Mouse (Mus musculus): ENCODE results near the gene Ltf. TPM values are rescaled to one million over a fixed set of nuclear protein-coding genes. Genes with fewer than 3 reads are reported as not detected.

Ltf gene
- polyA plus RNA-seq (2012; rRNA removed): 1.4 and 3.8 TPM in 2 replicates

DNA sequence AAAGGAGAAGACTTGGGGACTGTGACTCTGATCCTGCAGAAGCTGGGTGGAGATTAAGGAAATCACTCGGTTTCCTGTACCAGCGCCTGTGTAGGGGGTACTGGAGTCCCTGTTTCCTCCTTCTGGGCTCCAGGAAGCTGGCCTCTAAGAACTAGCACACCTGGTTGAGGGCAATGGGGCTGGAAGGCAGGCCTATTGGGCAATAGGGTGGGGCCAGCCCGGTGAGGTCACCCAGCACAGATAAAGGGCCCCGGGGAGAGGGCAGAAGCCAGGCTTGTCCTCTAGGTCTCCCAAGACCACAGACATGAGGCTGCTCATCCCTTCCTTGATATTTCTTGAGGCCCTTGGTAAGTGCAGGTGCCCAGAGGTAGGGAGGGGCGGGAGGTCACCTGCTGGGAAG, at the start of gene Ltf:
TSS of gene Ltf (plus strand) at position 250 of the 400 bp plus-strand sequence.

DNA sequence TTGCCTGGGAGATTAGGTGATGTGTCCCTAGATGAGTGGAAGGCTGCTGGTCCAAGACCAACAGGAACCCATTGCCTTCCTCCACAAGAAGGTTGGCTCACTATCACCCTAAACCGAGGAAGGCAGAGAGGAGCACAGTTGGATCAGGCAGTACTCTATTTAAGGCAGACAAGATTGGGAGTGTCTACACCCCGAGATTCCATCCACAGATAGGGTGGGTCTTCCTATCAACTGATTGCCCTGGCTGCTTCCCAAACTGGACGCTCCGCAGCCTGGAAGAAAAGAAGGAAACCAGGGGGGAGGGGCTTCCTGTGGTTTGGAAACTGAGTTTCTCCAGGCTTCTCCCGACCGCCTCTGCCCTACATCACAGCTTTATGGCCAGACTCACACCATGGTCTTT, 28.9 kb upstream of the Ltf start, which contains the start of gene Rtp3:
TSS of gene Rtp3 (minus strand) at position 380 of the 400 bp plus-strand sequence.

DNA sequence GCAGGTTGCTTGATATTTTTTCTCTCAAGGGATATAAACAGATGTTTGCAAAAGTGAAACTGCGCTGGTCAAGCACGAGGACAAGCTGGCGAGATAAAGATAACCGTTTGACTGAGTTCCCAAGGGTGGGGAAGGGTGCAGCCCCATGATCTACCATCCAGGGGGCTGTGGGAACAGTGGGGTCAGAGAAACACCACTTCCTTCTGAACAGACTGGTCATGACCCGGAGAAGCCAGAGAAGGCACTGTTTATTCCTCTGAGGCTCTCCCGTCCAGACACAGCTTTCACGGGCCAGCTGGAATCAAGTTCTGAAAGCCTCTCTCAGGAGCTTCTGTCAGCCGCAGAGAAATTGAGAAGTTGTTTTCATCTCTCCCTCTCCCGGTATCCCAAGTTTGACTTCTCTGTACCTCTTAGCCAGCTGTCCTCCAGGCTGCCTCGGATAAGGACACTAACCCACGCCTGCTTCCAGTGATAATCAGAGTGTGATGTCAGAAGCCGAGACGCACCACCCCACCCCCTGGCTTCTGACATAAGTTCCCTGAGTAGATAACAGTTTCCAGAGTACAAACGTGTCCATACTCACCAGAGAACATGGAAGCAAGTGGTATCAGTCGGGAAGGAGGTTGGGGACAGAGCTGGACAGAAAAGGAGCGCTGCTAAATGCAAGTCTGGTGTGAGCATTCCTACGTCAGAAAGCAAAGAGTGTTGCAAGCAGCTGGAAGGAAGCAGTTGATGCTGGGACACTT, 37.9 kb downstream of the Ltf start, which contains the start of gene Ccrl2:
TSS of gene Ccrl2 (minus strand) at position 722 of the 746 bp plus-strand sequence.

Other genes starting within 250 kb of the Ltf start
- not detected in 2 replicates for gene Prss42, start 221.1 kb upstream of the Ltf start, polyA plus RNA-seq (2012; rRNA removed)
- not detected in 2 replicates for gene Prss44, start 205.3 kb upstream of the Ltf start, polyA plus RNA-seq (2012; rRNA removed)
- gene Prss43, start 192.6 kb upstream of the Ltf start, polyA plus RNA-seq (2012; rRNA removed): not detected in 2 replicates
- gene Prss45, start 184.7 kb upstream of the Ltf start, polyA plus RNA-seq (2012; rRNA removed): not detected in 2 replicates
- gene Prss46, start 174.8 kb upstream of the Ltf start, polyA plus RNA-seq (2012; rRNA removed): 0.05 TPM in 1 of 2 replicates, not detected in the other
- not detected in 2 replicates for gene Prss50, start 161.3 kb upstream of the Ltf start, polyA plus RNA-seq (2012; rRNA removed)
- gene Als2cl, start 139.4 kb upstream of the Ltf start, polyA plus RNA-seq (2012; rRNA removed): 28.8 and 29.6 TPM in 2 replicates
- gene Tmie, start 139.2 kb upstream of the Ltf start, polyA plus RNA-seq (2012; rRNA removed): 0.93 and 0.97 TPM in 2 replicates
- not detected in 2 replicates for gene Fam240a, start 102.4 kb upstream of the Ltf start, polyA plus RNA-seq (2012; rRNA removed)
- not detected in 2 replicates for gene Tdgf1, start 73.1 kb upstream of the Ltf start, polyA plus RNA-seq (2012; rRNA removed)
- gene Lrrc2, start 67.7 kb upstream of the Ltf start, polyA plus RNA-seq (2012; rRNA removed): 0.02 and 0.04 TPM in 2 replicates
- 1.0 and 3.1 TPM in 2 replicates for gene Rtp3, start 28.7 kb upstream of the Ltf start, polyA plus RNA-seq (2012; rRNA removed)
- gene Ccrl2, start 38.2 kb downstream of the Ltf start, polyA plus RNA-seq (2012; rRNA removed): 1.3 and 1.4 TPM in 2 replicates
- 2.6 and 3.8 TPM in 2 replicates for gene Lrrfip2, start 98.3 kb downstream of the Ltf start, polyA plus RNA-seq (2012; rRNA removed)

All from stomach, adult 2 months (tissue).